Mouse (Mus musculus) forebrain, embryonic 11.5 days (tissue): ENCODE results near the gene Pnp. TPM values are rescaled to one million over a fixed set of nuclear protein-coding genes. Genes with fewer than 3 reads are reported as not detected.
"Not testable (repeated sequence)": the region's sequence is repeated elsewhere in the genome, so short reads cannot be mapped to it uniquely, and the experiment has no call there.

ENCODE experiments used
- ATAC-seq: fragments of 200-750 bp; cut with Nextera tagmentation; replicated peaks from 2 replicates; pipeline ENCODE4 v1.8.0; 2017; ENCODE audit warnings: moderate TSS enrichment; ENCODE audit not compliant: low FRiP score
- DNase-seq: peaks from one replicate; pipeline ENCODE4 v3.0.0-alpha.2; 2017; ENCODE audit warnings: low spot score
- H3K27ac ChIP-seq: fragments of 300-500 bp; sonication (generic); 2 replicates; pipeline ENCODE4 v1.5.1; 2014; ENCODE audit warnings: low read depth, low read length
- H3K27me3 ChIP-seq: fragments of 300-500 bp; sonication (generic); 2 replicates; pipeline ENCODE4 v1.6.1; 2014; ENCODE audit warnings: mild to moderate bottlenecking, low read length, mixed read lengths; ENCODE audit not compliant: control insufficient read depth, insufficient read depth
- H3K36me3 ChIP-seq: fragments of 300-500 bp; sonication (generic); 2 replicates; pipeline ENCODE4 v1.6.1; 2014; ENCODE audit warnings: mild to moderate bottlenecking, low read length, moderate library complexity, mixed read lengths; ENCODE audit not compliant: control insufficient read depth, insufficient read depth
- H3K4me1 ChIP-seq: fragments of 300-500 bp; sonication (generic); replicated peaks from 2 replicates; pipeline ENCODE4 v1.6.1; 2014; ENCODE audit warnings: low read length, mixed read lengths; ENCODE audit not compliant: control insufficient read depth, insufficient read depth
- H3K4me2 ChIP-seq: fragments of 300-500 bp; sonication (generic); 2 replicates; pipeline ENCODE4 v1.6.1; 2014; ENCODE audit warnings: low read depth, mild to moderate bottlenecking, low read length, moderate library complexity, mixed read lengths; ENCODE audit not compliant: severe bottlenecking
- H3K4me3 ChIP-seq: fragments of 300-500 bp; sonication (generic); 2 replicates; pipeline ENCODE4 v1.5.1; 2014; ENCODE audit warnings: low read depth, low read length
- H3K9ac ChIP-seq: fragments of 300-500 bp; sonication (generic); 2 replicates; pipeline ENCODE4 v1.6.1; 2014; ENCODE audit warnings: low read length
- H3K9me3 ChIP-seq: fragments of 300-500 bp; sonication (generic); 2 replicates; pipeline ENCODE4 v1.6.1; 2016; ENCODE audit warnings: low read length, mixed read lengths; ENCODE audit not compliant: control insufficient read depth
- WGBS: fragments of 180-500 bp; shearing (Covaris S2); extraction: QIAGEN DNeasy Blood & Tissue Kit; methylation state at CpG from one replicate; pipeline ENCODE4 v1.1.7; 2014; 5-methylcytosine and 5-hydroxymethylcytosine counted together
- polyA plus RNA-seq: library from polyadenylated mRNA; unstranded; fragments of >200 nt; fragmentation: Nextera tagmentation; extraction: Ambion mirVana; gene quantifications from 2 replicates; pipeline ENCODE4 v1.2.1, GENCODE M21; 2014

Gene Pnp
- polyA plus RNA-seq, 1 experiment from 2014 or later: 69.6 TPM

DNA sequence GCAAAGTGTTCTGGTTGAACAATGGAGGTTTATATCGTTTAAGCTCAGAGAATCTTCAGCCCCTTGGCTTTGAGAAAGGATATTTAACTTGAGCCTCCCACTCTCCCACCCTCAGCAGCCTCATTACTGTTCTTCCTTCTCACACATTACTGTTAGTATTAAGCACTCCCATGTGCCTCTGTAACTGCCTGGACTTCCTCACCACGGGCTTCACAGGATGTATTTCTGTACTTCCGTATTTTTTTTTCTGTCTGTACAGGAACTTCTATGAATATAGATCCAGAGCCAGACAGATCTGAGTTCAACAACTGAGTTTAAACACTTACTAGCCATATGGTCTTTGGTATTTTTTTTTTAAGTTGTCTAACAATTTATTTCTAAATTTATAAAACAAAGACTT, 66.2 kb downstream of the Pnp start:
- H3K9me3 ChIP-seq: no peaks in the 10 kb centered on the region
- H3K4me2 ChIP-seq: no peak overlapping the region
- no peaks in the 10 kb centered on the region for H3K36me3 ChIP-seq
- no peaks in the 10 kb centered on the region for H3K4me1 ChIP-seq
- H3K27ac ChIP-seq: no peak overlapping the region
- ATAC-seq (no peak), DNase-seq (no peak)
- H3K4me3 ChIP-seq: no peak overlapping the region
- no peaks in the 10 kb centered on the region for H3K27me3 ChIP-seq
- no peak overlapping the region for H3K9ac ChIP-seq
- WGBS: 89% methylated on average over 3 of the region's 3 CpGs

GRCm38 (mm10) chr14:50997999-50998666, 67.3 kb downstream of the Pnp start:
- DNase-seq (no peak), ATAC-seq (no peak)
- Histone ChIP-seq H3K4me3 (no peak overlapping the region), H3K9ac (no peak overlapping the region), H3K27ac (no peak overlapping the region), H3K27me3 (no peaks in the 10 kb centered on the region), H3K36me3 (no peaks in the 10 kb centered on the region), H3K4me1 (no peaks in the 10 kb centered on the region), H3K4me2 (no peak overlapping the region), H3K9me3 (no peaks in the 10 kb centered on the region)
- WGBS: 88% methylated on average over 2 of the region's 2 CpGs

DNA sequence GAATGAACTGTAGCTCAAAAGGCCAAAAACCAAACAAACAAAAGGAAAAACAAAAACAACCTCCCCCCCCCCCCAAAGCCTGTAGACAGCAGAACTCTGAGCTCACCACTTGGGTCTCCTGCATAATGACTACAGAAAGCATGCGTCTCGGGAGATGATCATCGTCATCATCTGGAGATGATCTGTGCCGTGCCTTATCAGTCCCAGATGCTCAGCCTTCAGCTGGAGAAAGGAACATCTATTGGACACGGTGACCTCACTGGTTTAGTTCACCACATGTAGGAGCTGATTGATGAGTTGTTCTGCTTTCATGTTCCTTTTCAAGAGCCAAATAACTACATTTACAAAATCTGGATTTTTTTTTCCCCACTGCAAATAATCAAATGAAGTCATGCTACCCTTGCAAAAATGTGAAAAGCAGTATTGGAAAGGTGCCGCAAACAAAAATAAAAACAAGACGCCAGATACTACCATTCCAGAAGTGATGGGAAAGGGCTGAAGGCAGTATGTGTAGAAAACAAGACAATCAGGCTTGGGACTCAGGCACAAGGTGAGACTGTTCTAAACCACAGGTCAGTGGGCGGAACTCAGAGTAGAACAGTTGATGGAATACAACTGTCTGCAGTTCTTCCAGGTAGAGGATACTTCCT, 76.4 kb downstream of the Pnp start, which contains the start of gene Rnase10:
Rnase10 (plus strand) TSS at position 600 of the 650 bp plus-strand sequence.
- Histone ChIP-seq H3K27me3 (no peaks in the 10 kb centered on the region), H3K4me2 (no peak within 1 kb of the TSS), H3K4me1 (no peaks in the 10 kb centered on the region), H3K4me3 (no peak within 1 kb of the TSS), H3K27ac (no peak within 1 kb of the TSS), H3K36me3 (no peaks in the 10 kb centered on the region), H3K9ac (no peak within 1 kb of the TSS), H3K9me3 (no peaks in the 10 kb centered on the region)
- 84% methylated on average over 8 of the region's 8 CpGs for WGBS
- ATAC-seq: no peak
- DNase-seq: no peak

GRCm38 (mm10) chr14:51007914-51008713, 77.2 kb downstream of the Pnp start:
- Histone ChIP-seq H3K4me2 (no peak overlapping the region), H3K36me3 (no peaks in the 10 kb centered on the region), H3K9ac (no peak overlapping the region), H3K4me3 (no peak overlapping the region), H3K4me1 (no peaks in the 10 kb centered on the region), H3K9me3 (no peaks in the 10 kb centered on the region), H3K27me3 (no peaks in the 10 kb centered on the region), H3K27ac (no peak overlapping the region)
- 88% methylated on average over 13 of the region's 13 CpGs for WGBS
- ATAC-seq (no peak), DNase-seq (no peak)

DNA sequence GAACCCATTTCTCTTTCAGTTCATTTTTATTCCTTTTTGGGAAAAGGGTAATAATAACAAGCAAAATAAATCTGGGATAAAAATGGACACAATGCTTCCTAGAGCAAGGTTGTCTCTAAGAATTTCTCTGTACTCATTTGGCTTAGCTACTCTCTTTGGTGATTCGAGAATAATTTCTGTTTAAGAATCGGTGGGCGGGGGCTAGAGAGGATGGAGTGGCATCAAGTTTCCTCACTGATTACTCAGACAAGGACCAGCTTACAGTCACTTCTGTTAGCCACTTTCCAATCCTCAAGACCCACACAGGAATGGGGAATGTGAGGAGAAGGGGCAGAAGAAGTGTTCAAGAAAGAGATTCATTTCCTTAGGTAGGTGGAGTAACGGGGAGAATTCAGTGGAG, 77.9 kb downstream of the Pnp start:
- whole genome bisulfite sequencing: 87% methylated on average over 4 of the region's 4 CpGs
- Histone ChIP-seq H3K4me1 (no peaks in the 10 kb centered on the region), H3K4me2 (no peak overlapping the region), H3K4me3 (no peak overlapping the region), H3K9ac (no peak overlapping the region), H3K36me3 (no peaks in the 10 kb centered on the region), H3K9me3 (no peaks in the 10 kb centered on the region), H3K27ac (no peak overlapping the region), H3K27me3 (no peaks in the 10 kb centered on the region)
- ATAC-seq (no peak), DNase-seq (no peak)

DNA sequence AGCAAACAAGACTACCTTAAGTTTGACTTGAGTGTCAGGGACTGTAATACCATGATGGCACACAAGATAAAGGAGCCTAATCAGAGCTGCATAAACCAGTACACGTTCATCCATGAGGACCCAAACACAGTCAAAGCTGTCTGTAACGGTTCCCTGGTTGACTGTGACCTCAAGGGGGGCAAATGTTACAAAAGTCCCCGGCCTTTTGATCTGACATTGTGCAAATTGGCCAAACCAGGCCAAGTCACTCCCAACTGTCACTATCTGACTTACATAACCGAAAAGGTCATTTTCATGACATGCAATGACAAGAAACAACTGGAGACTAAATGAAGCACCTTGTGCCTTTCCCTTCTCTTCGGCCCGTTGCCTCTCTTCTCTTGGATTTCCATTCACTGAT, 78.7 kb downstream of the Pnp start:
- DNase-seq (no peak), ATAC-seq (no peak)
- Histone ChIP-seq H3K4me2 (no peak overlapping the region), H3K27me3 (no peaks in the 10 kb centered on the region), H3K4me1 (no peaks in the 10 kb centered on the region), H3K27ac (no peak overlapping the region), H3K36me3 (no peaks in the 10 kb centered on the region), H3K4me3 (no peak overlapping the region), H3K9me3 (no peaks in the 10 kb centered on the region), H3K9ac (no peak overlapping the region)
- WGBS: 90% methylated on average over 6 of the region's 6 CpGs

DNA sequence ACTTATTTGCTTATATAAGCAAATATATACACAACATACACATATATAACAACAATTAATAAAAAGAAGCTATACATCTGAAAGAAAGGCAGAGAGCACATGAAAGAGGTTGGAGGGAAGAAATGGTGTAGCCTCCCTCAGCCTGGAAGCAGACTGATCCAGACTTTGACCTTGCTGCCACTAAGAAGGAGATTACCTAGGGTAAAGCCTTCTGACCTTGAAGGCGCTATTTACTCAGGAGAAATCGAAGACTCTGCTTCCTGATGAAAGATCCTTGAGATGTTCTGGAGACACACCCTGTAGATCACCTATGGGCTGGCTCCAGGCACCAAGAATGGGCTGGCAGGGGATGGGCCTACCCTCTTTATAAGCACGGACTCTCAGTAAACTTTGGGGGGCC, 83.8 kb downstream of the Pnp start:
- not testable (repeated sequence) for H3K4me1 ChIP-seq, H3K36me3 ChIP-seq, DNase-seq, ATAC-seq, H3K9ac ChIP-seq, H3K27ac ChIP-seq, H3K4me3 ChIP-seq, H3K27me3 ChIP-seq, H3K9me3 ChIP-seq, H3K4me2 ChIP-seq
- WGBS: 88% methylated on average over 3 of the region's 3 CpGs
